Mouse (Mus musculus) ES-Bruce4 (cell line): Measurements from ENCODE around the gene Cklf.

ENCODE experiments used
- CTCF ChIP-seq: IDR thresholded peaks from one replicate; pipeline ENCODE4 v1.8.1; 2011; ENCODE audit warnings: low read depth, low read length
- EP300 ChIP-seq: IDR thresholded peaks from 2 replicates; pipeline ENCODE4 v1.6.1; 2011; ENCODE audit warnings: low read depth, low read length; ENCODE audit not compliant: insufficient read depth
- POLR2A ChIP-seq: IDR thresholded peaks from one replicate; pipeline ENCODE4 v1.8.1; 2011; ENCODE audit warnings: low read length; ENCODE audit not compliant: insufficient read depth

DNA sequence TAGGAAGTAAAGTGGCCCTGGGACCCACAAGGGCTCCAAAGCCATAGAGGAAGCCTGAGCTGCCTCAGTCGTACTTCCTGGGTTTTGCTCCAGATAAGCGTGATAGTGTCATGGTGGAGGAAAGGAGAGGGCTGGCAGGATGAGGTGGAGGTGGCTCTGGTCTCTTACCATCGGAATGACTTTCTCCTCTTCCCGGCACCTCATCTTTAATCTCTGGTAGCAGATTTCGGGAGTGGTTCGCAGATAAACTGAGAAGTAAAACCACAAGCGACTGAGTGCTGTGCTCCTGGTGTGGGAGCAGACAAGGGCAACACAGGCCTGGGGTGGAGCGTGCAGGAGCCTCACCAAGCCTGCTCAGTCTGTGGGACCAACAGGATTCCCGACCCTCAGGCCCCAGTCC is 20.3 kb upstream of the Cklf start:
- TF ChIP-seq CTCF, result no peak
- no peak for TF ChIP-seq POLR2A
- TF ChIP-seq EP300, result no peak
